Mouse (Mus musculus) cerebral cortex, adult 2 months (tissue): Measurements from ENCODE around the gene Slc29a2.

ENCODE experiments used
- WGBS: fragments of 180-500 bp; shearing (Covaris S2); methylation state at CpG from one replicate; pipeline ENCODE4 v1.1.7; 2018; 5-methylcytosine and 5-hydroxymethylcytosine counted together

Gene Slc29a2

GRCm38 (mm10) chr19:5036577-5036976 lies 12.9 kb downstream of the Slc29a2 start:
- WGBS = 85% methylated on average over 4 of the region's 4 CpGs

- WGBS = 3% methylated on average over 32 of the region's 32 CpGs
These were observed 14.3 kb downstream of the Slc29a2 start for GRCm38 (mm10) chr19:5037678-5038571.

- WGBS = under 1% methylated on average over 44 of the region's 44 CpGs
These were observed 15.1 kb downstream of the Slc29a2 start, which contains the start of the genes B4gat1 and AC124502.3 for GRCm38 (mm10) chr19:5038709-5039156. TSS of gene B4gat1 (plus strand) at chr19:5038826. TSS of gene AC124502.3 (plus strand) at chr19:5038891.

- WGBS = 8% methylated on average over 41 of the region's 41 CpGs
These were observed 15.8 kb downstream of the Slc29a2 start for GRCm38 (mm10) chr19:5039301-5040114.

- WGBS = 4% methylated on average over 40 of the region's 40 CpGs
These were observed 17.3 kb downstream of the Slc29a2 start, which contains the start of gene Brms1 for GRCm38 (mm10) chr19:5040862-5041523. TSS of gene Brms1 (plus strand) at chr19:5041354.

- 3% methylated on average over 16 of the region's 16 CpGs for WGBS
These were observed 17.9 kb downstream of the Slc29a2 start for GRCm38 (mm10) chr19:5041588-5041987.

GRCm38 (mm10) chr19:5045531-5045930 lies 21.9 kb downstream of the Slc29a2 start:
- 43% methylated on average over 4 of the region's 4 CpGs for WGBS

- WGBS = 57% methylated on average over 14 of the region's 14 CpGs
These were observed 24.7 kb downstream of the Slc29a2 start for GRCm38 (mm10) chr19:5048138-5049056.

GRCm38 (mm10) chr19:5049325-5049724 lies 25.7 kb downstream of the Slc29a2 start:
- WGBS = 73% methylated on average over 6 of the region's 6 CpGs

GRCm38 (mm10) chr19:5050047-5050905 lies 26.6 kb downstream of the Slc29a2 start, which contains the start of gene Rin1:
TSS of gene Rin1 (plus strand) at chr19:5050481.
- WGBS = 9% methylated on average over 14 of the region's 14 CpGs

GRCm38 (mm10) chr19:5051031-5051430 lies 27.4 kb downstream of the Slc29a2 start:
- WGBS = 18% methylated on average over 17 of the region's 17 CpGs

GRCm38 (mm10) chr19:5051515-5051914 lies 27.9 kb downstream of the Slc29a2 start:
- WGBS = 49% methylated on average over 3 of the region's 3 CpGs

GRCm38 (mm10) chr19:5052166-5052822 lies 28.6 kb downstream of the Slc29a2 start:
- WGBS = 34% methylated on average over 25 of the region's 25 CpGs

- WGBS = 63% methylated on average over 17 of the region's 17 CpGs
These were observed 29.2 kb downstream of the Slc29a2 start for GRCm38 (mm10) chr19:5052853-5053252.

GRCm38 (mm10) chr19:5053909-5054308 lies 30.2 kb downstream of the Slc29a2 start:
- WGBS = 35% methylated on average over 9 of the region's 9 CpGs

- 22% methylated on average over 6 of the region's 6 CpGs for WGBS
These were observed 32.6 kb downstream of the Slc29a2 start for GRCm38 (mm10) chr19:5056251-5056650.

- 28% methylated on average over 16 of the region's 16 CpGs for WGBS
These were observed 34.5 kb downstream of the Slc29a2 start for GRCm38 (mm10) chr19:5057876-5058775.
